In the genomic region with DNA sequence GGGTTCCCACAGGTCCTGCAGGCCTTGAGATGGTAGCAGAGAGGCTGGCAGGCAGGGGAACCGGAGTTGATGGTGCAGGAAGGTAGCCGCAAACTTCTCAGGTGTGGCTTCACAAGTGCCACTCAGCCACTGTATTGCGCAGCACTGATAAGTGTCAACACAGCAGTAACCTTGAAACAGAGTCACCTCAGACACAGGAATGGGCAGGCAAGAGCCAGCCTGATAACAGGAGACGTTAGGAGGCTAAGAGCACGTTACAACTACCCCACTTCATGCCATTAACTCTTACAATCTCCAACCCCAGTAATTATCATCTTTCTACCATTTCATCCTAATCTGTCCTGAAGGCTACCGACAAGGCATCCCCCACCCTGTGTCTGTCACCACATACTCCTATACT, we compare ENCODE assay signal across 15 mouse cellular contexts. TPM values are rescaled to one million over a fixed set of nuclear protein-coding genes. Genes with fewer than 3 reads are reported as not detected.
A peak's percentile ranks its signal among the peaks of the same experiment; 100 is the strongest.
DNase-seq lines count a peak whose midpoint lies in the region; ATAC-seq and TF ChIP-seq lines count a peak whose summit lies in the region.
"Had no signal": no experiment of that assay in that cellular context is flagged by ENCODE, and none has a peak within 500 bp of the region (broad histone marks: within the 10 kb centered on the region; RNA-seq: fewer than 3 reads in every experiment).

No protein-coding gene starts in this region.

- H3K9me3 ChIP-seq in G1E (replicated peaks), result no peaks in the 10 kb centered on the region
- H3K9me3 ChIP-seq in intestine, embryonic 16.5 days (ENCODE audit: control insufficient read depth, low read length), result no peaks in the 10 kb centered on the region
- H3K9me3 ChIP-seq in midbrain, postnatal 0 days (ENCODE audit: low read length), result no peaks in the 10 kb centered on the region
- H3K9me3 ChIP-seq in forebrain, embryonic 16.5 days (ENCODE audit: control insufficient read depth, low read length), result no peaks in the 10 kb centered on the region
- H3K9me3 ChIP-seq: forebrain, embryonic 12.5 days; heart, embryonic 15.5 days; hindbrain, embryonic 12.5 days; neural tube, embryonic 13.5 days had no signal

- TF ChIP-seq CTCF in G1E (IDR thresholded peaks at IDR 0.05; ENCODE audit: low read depth, low read length), result no peak
- no peak for TF ChIP-seq CTCF in midbrain, postnatal 0 days (IDR thresholded peaks at IDR 0.05)
- no peak for TF ChIP-seq CTCF in left cerebral cortex, adult 2 months (IDR thresholded peaks at IDR 0.05)

- no peak for DNase-seq in G1E (ENCODE audit: low spot score)
- DNase-seq in lung, adult 18-20 months, result peak; percentile 82 to 86
- DNase-seq in lung, postnatal 36 days, result peak; percentile 85
- no peak for DNase-seq in midbrain, postnatal 0 days (ENCODE audit: low spot score)
- DNase-seq in left cerebral cortex, adult 11 months (ENCODE audit: low spot score), result no peak
- DNase-seq in left cerebral cortex, adult 2 months (ENCODE audit: extremely low spot score in 1 of 2, low spot score in 2 of 2), result no peak
- DNase-seq: cerebellum, adult 11-12 months; kidney, adult 2 months; kidney, postnatal 4 days had no signal

- 72% methylated on average over 6 of the region's 6 CpGs for WGBS in intestine, embryonic 16.5 days
- 94% methylated on average over 6 of the region's 6 CpGs for WGBS in midbrain, postnatal 0 days
- 92% methylated on average over 6 of the region's 6 CpGs for WGBS in forebrain, embryonic 16.5 days

- H3K27me3 ChIP-seq in G1E (ENCODE audit: insufficient read depth, low read length), result no peaks in the 10 kb centered on the region
- H3K27me3 ChIP-seq in intestine, embryonic 16.5 days (replicated peaks; ENCODE audit: control insufficient read depth, insufficient read depth, low read length), result no peaks in the 10 kb centered on the region
- H3K27me3 ChIP-seq in midbrain, postnatal 0 days (ENCODE audit: insufficient read depth, low read length), result no peaks in the 10 kb centered on the region
- no peaks in the 10 kb centered on the region for H3K27me3 ChIP-seq in forebrain, embryonic 16.5 days (replicated peaks; ENCODE audit: control insufficient read depth, insufficient read depth, low read length)
- H3K27me3 ChIP-seq: forebrain, embryonic 12.5 days; heart, embryonic 15.5 days; hindbrain, embryonic 12.5 days; neural tube, embryonic 13.5 days had no signal

- peaks cover 52% of the 10 kb centered on the region for H3K36me3 ChIP-seq in G1E (replicated peaks)
- no peaks in the 10 kb centered on the region for H3K36me3 ChIP-seq in intestine, embryonic 16.5 days (ENCODE audit: control insufficient read depth, insufficient read depth, low read length)
- H3K36me3 ChIP-seq in midbrain, postnatal 0 days (ENCODE audit: insufficient read depth, low read length), result 0 out of 2 replicates have a peak, but pooled peaks cover 2% of the 10 kb centered on the region
- H3K36me3 ChIP-seq in forebrain, embryonic 16.5 days (ENCODE audit: control insufficient read depth, insufficient read depth), result no peaks in the 10 kb centered on the region
- H3K36me3 ChIP-seq: forebrain, embryonic 12.5 days; heart, embryonic 15.5 days; hindbrain, embryonic 12.5 days had no signal

- intact Hi-C loops in left cerebral cortex, adult 2 months (cut with DNase I), result no loop called here

- no peak overlapping the region for H3K27ac ChIP-seq in intestine, embryonic 16.5 days (ENCODE audit: low read length)
- H3K27ac ChIP-seq in midbrain, postnatal 0 days (ENCODE audit: low read depth, low read length), result no peak overlapping the region
- no peak overlapping the region for H3K27ac ChIP-seq in forebrain, embryonic 16.5 days (ENCODE audit: low read length)
- H3K27ac ChIP-seq in left cerebral cortex, adult 2 months, result no peak overlapping the region
- H3K27ac ChIP-seq: forebrain, embryonic 12.5 days; heart, embryonic 15.5 days; hindbrain, embryonic 12.5 days; neural tube, embryonic 13.5 days had no signal

- peak; percentile 66 for ATAC-seq in G1E (ENCODE audit: extremely low read depth, insufficient number of reproducible peaks, low FRiP score, poor library complexity, severe bottlenecking)
- peak; percentile 80 for ATAC-seq in intestine, embryonic 16.5 days
- no peak for ATAC-seq in midbrain, postnatal 0 days (ENCODE audit: low FRiP score)
- no peak for ATAC-seq in forebrain, embryonic 16.5 days

- H3K9ac ChIP-seq in intestine, embryonic 16.5 days (ENCODE audit: low read depth, low read length), result no peak overlapping the region
- no peak overlapping the region for H3K9ac ChIP-seq in midbrain, postnatal 0 days (replicated peaks; ENCODE audit: low read length, poor library complexity, severe bottlenecking)
- no peak overlapping the region for H3K9ac ChIP-seq in forebrain, embryonic 16.5 days (replicated peaks; ENCODE audit: low read depth, low read length)
- H3K9ac ChIP-seq: forebrain, embryonic 12.5 days; heart, embryonic 15.5 days; hindbrain, embryonic 12.5 days; neural tube, embryonic 13.5 days had no signal

- peak overlapping the region; percentile 1; the same call in 1 of the 2 replicates for H3K4me3 ChIP-seq in G1E (ENCODE audit: low read depth, low read length)
- no peak overlapping the region for H3K4me3 ChIP-seq in intestine, embryonic 16.5 days (ENCODE audit: low read length)
- no peak overlapping the region for H3K4me3 ChIP-seq in midbrain, postnatal 0 days (ENCODE audit: low read depth, low read length)
- no peak overlapping the region for H3K4me3 ChIP-seq in forebrain, embryonic 16.5 days (replicated peaks; ENCODE audit: low read length)
- H3K4me3 ChIP-seq in left cerebral cortex, adult 2 months, result no peak overlapping the region
- H3K4me3 ChIP-seq: forebrain, embryonic 12.5 days; heart, embryonic 15.5 days; hindbrain, embryonic 12.5 days; neural tube, embryonic 13.5 days had no signal

- peaks cover 47% of the 10 kb centered on the region for H3K4me1 ChIP-seq in G1E (ENCODE audit: insufficient read depth, low read depth, low read length)
- no peaks in the 10 kb centered on the region for H3K4me1 ChIP-seq in intestine, embryonic 16.5 days (ENCODE audit: control insufficient read depth, insufficient read depth, low read length)
- no peaks in the 10 kb centered on the region for H3K4me1 ChIP-seq in midbrain, postnatal 0 days (ENCODE audit: insufficient read depth, low read length)
- H3K4me1 ChIP-seq in forebrain, embryonic 16.5 days (replicated peaks; ENCODE audit: control insufficient read depth, insufficient read depth, low read length), result 0 out of 2 replicates have a peak, but pooled peaks cover 2% of the 10 kb centered on the region
- H3K4me1 ChIP-seq: forebrain, embryonic 12.5 days had no signal

- no peak overlapping the region for H3K4me2 ChIP-seq in intestine, embryonic 16.5 days (ENCODE audit: low read depth, low read length)
- no peak overlapping the region for H3K4me2 ChIP-seq in midbrain, postnatal 0 days (ENCODE audit: low read depth, low read length, poor library complexity, severe bottlenecking)
- H3K4me2 ChIP-seq in forebrain, embryonic 16.5 days (ENCODE audit: low read length), result no peak overlapping the region
- H3K4me2 ChIP-seq: forebrain, embryonic 12.5 days; heart, embryonic 15.5 days; hindbrain, embryonic 12.5 days; neural tube, embryonic 13.5 days had no signal

RNA-seq across cellular contexts. Expression of a gene that starts 19.6 kb away (rescaled TPM):
- total RNA-seq in G1E (2014; fragmentation: Nextera tagmentation) (20.2 and 22.3 TPM in 2 replicates), G1E (2017) (25.7 and 27.5 TPM in 2 replicates)
- 11.2 and 12.0 TPM in 2 replicates for polyA plus RNA-seq in G1E (2012)
- 35.0 and 42.3 TPM in 2 replicates for polyA plus RNA-seq in intestine, embryonic 16.5 days (2015; fragmentation: Nextera tagmentation; extraction: Ambion mirVana)
- 114 and 117 TPM in 2 replicates for total RNA-seq in midbrain, postnatal 0 days (2014; rRNA removed)
- 335 and 386 TPM in 2 replicates for polyA plus RNA-seq in midbrain, postnatal 0 days (2015; fragmentation: Nextera tagmentation; extraction: Ambion mirVana)
- 268 and 295 TPM in 2 replicates for polyA plus RNA-seq in forebrain, embryonic 16.5 days (2015; fragmentation: Nextera tagmentation; extraction: Ambion mirVana)
- total RNA-seq in left cerebral cortex, adult 2 months (2021), result 100 to 1,000 TPM; 127 to 131 TPM

RNA-seq across cellular contexts. Expression of a gene that starts 28.5 kb away (rescaled TPM):
- total RNA-seq in G1E (2014; fragmentation: Nextera tagmentation) (186 and 202 TPM in 2 replicates), G1E (2017) (156 and 172 TPM in 2 replicates)
- 124 and 136 TPM in 2 replicates for polyA plus RNA-seq in G1E (2012)
- polyA plus RNA-seq in intestine, embryonic 16.5 days (2015; fragmentation: Nextera tagmentation; extraction: Ambion mirVana), result 18.2 and 18.4 TPM in 2 replicates
- 44.8 and 54.6 TPM in 2 replicates for total RNA-seq in midbrain, postnatal 0 days (2014; rRNA removed)
- polyA plus RNA-seq in midbrain, postnatal 0 days (2015; fragmentation: Nextera tagmentation; extraction: Ambion mirVana), result 18.7 and 19.7 TPM in 2 replicates
- 23.3 and 25.6 TPM in 2 replicates for polyA plus RNA-seq in forebrain, embryonic 16.5 days (2015; fragmentation: Nextera tagmentation; extraction: Ambion mirVana)
- total RNA-seq in left cerebral cortex, adult 2 months (2021), result 100 to 1,000 TPM; 304 to 314 TPM

Comparison
In these comparisons a context has a peak if more than half of its experiments do, and no peak if none do; other contexts are left out.
1. ATAC-seq: peak in G1E (single experiment) and intestine, embryonic 16.5 days (single experiment); none in midbrain, postnatal 0 days (single experiment) and forebrain, embryonic 16.5 days (single experiment).
2. DNase-seq: peak in lung, adult 18-20 months (2 of 2) and lung, postnatal 36 days (single experiment); none in G1E (single experiment), midbrain, postnatal 0 days (single experiment), left cerebral cortex, adult 11 months (single experiment) and left cerebral cortex, adult 2 months (0 of 2).